Mouse (Mus musculus) myocyte (in vitro differentiated cells): ENCODE results near the gene Tenm4. TPM values are rescaled to one million over a fixed set of nuclear protein-coding genes. Genes with fewer than 3 reads are reported as not detected.

Source experiments
- H3K27me3 ChIP-seq: one replicate; pipeline ENCODE4 v1.6.1; 2011; ENCODE audit not compliant: control insufficient read depth, insufficient read depth, insufficient read length
- H3K36me3 ChIP-seq: one replicate; pipeline ENCODE4 v1.6.1; 2011; ENCODE audit not compliant: control insufficient read depth, insufficient read depth
- H3K4me2 ChIP-seq: one replicate; pipeline ENCODE4 v1.6.1; 2011; ENCODE audit warnings: low read depth, control low read depth
- H3K4me3 ChIP-seq: one replicate; pipeline ENCODE4 v1.5.1; 2011; ENCODE audit warnings: mild to moderate bottlenecking, control low read depth, moderate library complexity
- H3K79me2 ChIP-seq: one replicate; pipeline ENCODE4 v1.6.1; 2011; ENCODE audit not compliant: control insufficient read depth, insufficient read depth
- H3ac ChIP-seq: one replicate; pipeline ENCODE4 v1.6.1; 2011; ENCODE audit not compliant: control insufficient read depth, insufficient read length
- CEBPB ChIP-seq: IDR thresholded peaks from 2 replicates; pipeline ENCODE4 v1.6.1; 2011; ENCODE audit warnings: mild to moderate bottlenecking, moderate library complexity; ENCODE audit not compliant: poor library complexity, insufficient read depth, severe bottlenecking
- E2F4 ChIP-seq: IDR thresholded peaks from one replicate; pipeline ENCODE4 v1.6.1; 2011; ENCODE audit warnings: mild to moderate bottlenecking, control low read depth, moderate library complexity; ENCODE audit not compliant: insufficient read depth
- MAX ChIP-seq: IDR thresholded peaks from one replicate; pipeline ENCODE4 v1.6.1; 2011; ENCODE audit warnings: low read depth, mild to moderate bottlenecking, control low read depth
- MYOD1 ChIP-seq, 3 experiments: IDR thresholded peaks; one replicate each; pipeline ENCODE4 v1.6.1; 2011; ENCODE audit warnings: control low read depth in 2 of 3, low read depth in 2 of 3, mild to moderate bottlenecking in 2 of 3, moderate library complexity in 1 of 3; ENCODE audit not compliant: insufficient read length in 2 of 3, control insufficient read depth in 1 of 3
- MYOG ChIP-seq, 3 experiments: IDR thresholded peaks; one replicate each; pipeline ENCODE4 v1.6.1; 2011; ENCODE audit warnings: control low read depth in 2 of 3, low read depth in 2 of 3, mild to moderate bottlenecking in 2 of 3; ENCODE audit not compliant: insufficient read length in 2 of 3, control insufficient read depth in 1 of 3, insufficient read depth in 1 of 3
- POLR2A ChIP-seq: IDR thresholded peaks from one replicate; pipeline ENCODE4 v1.6.1; 2011; ENCODE audit warnings: low read depth, mild to moderate bottlenecking, control low read depth, moderate library complexity; ENCODE audit not compliant: insufficient read length
- POLR2AphosphoS2 ChIP-seq: IDR thresholded peaks from one replicate; pipeline ENCODE4 v1.6.1; 2011; ENCODE audit warnings: low read depth, control low read depth; ENCODE audit not compliant: insufficient read length
- REST ChIP-seq: IDR thresholded peaks from one replicate; pipeline ENCODE4 v1.6.1; 2011; ENCODE audit warnings: mild to moderate bottlenecking, control low read depth, moderate library complexity; ENCODE audit not compliant: insufficient read depth, insufficient read length
- SRF ChIP-seq: IDR thresholded peaks from one replicate; pipeline ENCODE4 v1.6.1; 2011; ENCODE audit warnings: low read depth; ENCODE audit not compliant: control insufficient read depth, insufficient read length
- TCF12 ChIP-seq: IDR thresholded peaks from one replicate; pipeline ENCODE4 v1.6.1; 2011; ENCODE audit warnings: mild to moderate bottlenecking, control low read depth; ENCODE audit not compliant: poor library complexity, insufficient read depth, severe bottlenecking
- TCF3 ChIP-seq: IDR thresholded peaks from one replicate; pipeline ENCODE4 v1.6.1; 2011; ENCODE audit warnings: low read depth, control low read depth; ENCODE audit not compliant: insufficient read length
- USF1 ChIP-seq: IDR thresholded peaks from one replicate; pipeline ENCODE4 v1.6.1; 2011; ENCODE audit warnings: low read depth, mild to moderate bottlenecking, control low read depth, moderate library complexity
- polyA plus RNA-seq: library from polyadenylated mRNA; unstranded; fragments of >200 nt; fragmentation: generic; extraction: Trizol; gene quantifications from one replicate; pipeline ENCODE4 v1.2.1, GENCODE M21; 2012; ENCODE audit warnings: missing spikeins

Gene Tenm4
- polyA plus RNA-seq, 1 experiment = 10.9 TPM

- H3ac ChIP-seq = no peak overlapping the region
- no peaks in the 10 kb centered on the region for H3K79me2 ChIP-seq
- TF ChIP-seq POLR2AphosphoS2 = no peak
- no peak for TF ChIP-seq TCF12
- TF ChIP-seq E2F4 = no peak
- TF ChIP-seq POLR2A = no peak
- TF ChIP-seq MYOD1 (IDR thresholded peaks at IDR 0.05; ENCODE audit: control insufficient read depth in 1 of 3, insufficient read length in 2 of 3, low read depth in 2 of 3) = no peak
- TF ChIP-seq SRF = no peak
- no peak for TF ChIP-seq USF1
- TF ChIP-seq MYOG (IDR thresholded peaks at IDR 0.05; ENCODE audit: control insufficient read depth in 1 of 3, insufficient read depth in 1 of 3, insufficient read length in 2 of 3, low read depth in 2 of 3) = no peak
- no peak for TF ChIP-seq MAX
- no peak for TF ChIP-seq TCF3
- no peak for TF ChIP-seq CEBPB
- no peak for TF ChIP-seq REST
- H3K4me2 ChIP-seq = no peak overlapping the region
- H3K36me3 ChIP-seq = no peaks in the 10 kb centered on the region
- no peaks in the 10 kb centered on the region for H3K27me3 ChIP-seq
- no peak overlapping the region for H3K4me3 ChIP-seq
Observed at GRCm38 (mm10) chr7:96910310-96910960, 739.4 kb downstream of the Tenm4 start.

DNA sequence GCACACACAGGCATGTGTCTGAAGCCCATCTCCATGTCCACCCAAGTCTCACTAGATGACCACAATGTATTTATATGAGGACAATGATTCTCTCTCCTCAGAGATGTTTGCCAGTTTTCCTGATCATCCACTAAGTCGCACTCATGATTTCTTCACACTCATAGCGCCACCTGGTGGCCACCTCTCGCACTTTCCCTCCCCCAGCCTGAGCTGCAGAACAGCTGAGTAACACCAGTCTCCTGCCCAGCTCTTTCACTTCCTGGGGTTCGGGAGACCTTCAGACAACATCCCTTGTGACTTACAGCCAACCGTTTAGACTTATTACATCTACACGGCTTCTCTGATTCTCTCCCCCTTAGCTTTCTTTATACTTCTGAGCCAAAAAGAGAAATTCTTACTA lies 743.0 kb downstream of the Tenm4 start:
- TF ChIP-seq SRF (no peak), MYOG (IDR thresholded peaks at IDR 0.05; ENCODE audit: control insufficient read depth in 1 of 3, insufficient read depth in 1 of 3, insufficient read length in 2 of 3, low read depth in 2 of 3) (peak in 1 of 3 experiments; percentile 10)
- no peak overlapping the region for H3K4me2 ChIP-seq
- H3K79me2 ChIP-seq = no peaks in the 10 kb centered on the region
- no peaks in the 10 kb centered on the region for H3K27me3 ChIP-seq
- no peak overlapping the region for H3ac ChIP-seq
- no peak overlapping the region for H3K4me3 ChIP-seq
- no peaks in the 10 kb centered on the region for H3K36me3 ChIP-seq

DNA sequence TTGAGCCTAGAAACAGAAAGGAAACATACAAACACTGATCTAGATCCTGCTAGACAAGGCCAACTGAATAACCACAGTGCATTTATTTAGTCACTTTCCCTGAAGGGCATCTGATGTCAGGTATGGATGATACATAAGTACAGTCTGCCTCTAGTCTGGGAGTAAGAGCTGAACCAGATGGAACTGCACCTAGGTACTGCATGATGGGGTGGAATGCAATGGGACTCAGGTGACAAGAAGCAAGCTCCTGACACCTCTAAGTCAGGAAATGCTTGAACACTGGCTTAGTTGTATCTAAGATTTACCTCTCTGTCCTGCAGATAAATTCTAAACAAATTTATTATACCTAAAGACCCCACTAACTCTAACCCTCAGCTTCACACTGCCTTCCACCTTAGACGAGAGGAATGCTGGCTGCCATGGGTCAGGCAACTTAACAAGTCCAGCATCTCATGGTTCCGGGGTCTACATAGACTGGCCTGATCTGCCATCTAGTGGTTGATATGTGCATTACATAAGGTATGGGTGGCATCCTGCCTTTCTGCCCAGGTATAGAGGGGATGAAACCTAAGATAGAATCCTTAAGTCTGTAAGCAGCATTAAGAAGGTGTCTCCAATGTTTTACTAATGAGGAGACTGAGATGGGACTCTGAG lies 744.5 kb downstream of the Tenm4 start:
- Histone ChIP-seq H3K4me2 (no peak overlapping the region), H3K79me2 (no peaks in the 10 kb centered on the region), H3K36me3 (no peaks in the 10 kb centered on the region), H3K4me3 (no peak overlapping the region), H3ac (no peak overlapping the region), H3K27me3 (no peaks in the 10 kb centered on the region)
- TF ChIP-seq SRF = no peak
- TF ChIP-seq MYOG (IDR thresholded peaks at IDR 0.05; ENCODE audit: control insufficient read depth in 1 of 3, insufficient read depth in 1 of 3, insufficient read length in 2 of 3, low read depth in 2 of 3) = no peak
- no peak for TF ChIP-seq POLR2AphosphoS2
- no peak for TF ChIP-seq TCF3
- TF ChIP-seq USF1 = no peak
- TF ChIP-seq E2F4 = no peak
- TF ChIP-seq REST = no peak
- TF ChIP-seq TCF12 = no peak

DNA sequence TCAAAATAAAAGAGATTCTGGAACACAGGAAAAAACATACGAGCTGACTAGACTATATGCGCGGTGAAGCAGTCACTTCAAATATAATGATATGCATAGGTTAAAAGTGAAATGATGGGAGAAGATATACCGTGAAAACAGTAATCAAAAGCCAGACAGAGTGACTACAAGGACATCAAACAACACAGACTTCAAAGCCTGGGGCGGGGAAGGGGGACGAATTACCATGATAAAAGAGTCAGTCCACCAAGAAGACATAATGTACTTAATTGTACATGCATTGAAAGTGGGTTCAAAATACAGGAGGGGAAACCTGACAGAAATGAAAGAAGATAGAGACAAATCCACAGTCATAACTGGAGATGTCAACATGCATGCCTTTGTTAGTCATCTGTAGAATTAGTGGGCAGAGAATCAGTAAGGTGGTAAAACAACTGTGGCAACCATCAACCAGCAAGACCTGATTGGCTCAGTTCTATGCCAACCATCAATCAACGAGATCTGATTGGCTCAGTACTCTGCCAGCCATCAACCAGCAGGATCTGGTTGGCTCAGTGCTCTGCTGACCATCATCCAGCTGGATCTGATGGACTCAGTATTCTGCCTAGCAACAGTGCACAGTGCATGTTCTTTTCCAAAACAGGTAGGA lies 749.5 kb downstream of the Tenm4 start:
- Histone ChIP-seq H3K79me2 (no peaks in the 10 kb centered on the region), H3K4me3 (no peak overlapping the region), H3K27me3 (no peaks in the 10 kb centered on the region), H3K4me2 (no peak overlapping the region), H3K36me3 (no peaks in the 10 kb centered on the region), H3ac (no peak overlapping the region)
- no peak for TF ChIP-seq SRF
- TF ChIP-seq REST = no peak
- no peak for TF ChIP-seq POLR2A
- TF ChIP-seq MYOD1 (IDR thresholded peaks at IDR 0.05; ENCODE audit: control insufficient read depth in 1 of 3, insufficient read length in 2 of 3, low read depth in 2 of 3) = no peak
- TF ChIP-seq E2F4 = no peak
- TF ChIP-seq TCF3 = no peak
- no peak for TF ChIP-seq TCF12
- no peak for TF ChIP-seq CEBPB
- TF ChIP-seq USF1 = no peak
- no peak for TF ChIP-seq POLR2AphosphoS2
- TF ChIP-seq MAX = no peak
- TF ChIP-seq MYOG (IDR thresholded peaks at IDR 0.05; ENCODE audit: control insufficient read depth in 1 of 3, insufficient read depth in 1 of 3, insufficient read length in 2 of 3, low read depth in 2 of 3) = no peak

- no peak overlapping the region for H3K4me2 ChIP-seq
- H3K4me3 ChIP-seq = no peak overlapping the region
- no peak for TF ChIP-seq POLR2AphosphoS2
- TF ChIP-seq CEBPB = no peak
- no peak for TF ChIP-seq TCF12
- H3ac ChIP-seq = no peak overlapping the region
- no peaks in the 10 kb centered on the region for H3K36me3 ChIP-seq
- no peaks in the 10 kb centered on the region for H3K27me3 ChIP-seq
- no peaks in the 10 kb centered on the region for H3K79me2 ChIP-seq
Observed at GRCm38 (mm10) chr7:96922927-96923326, 751.9 kb downstream of the Tenm4 start.
